Mouse (Mus musculus) stomach, postnatal 0 days (tissue): ENCODE measurements around the gene Ptprh.

Experiments used
- CTCF ChIP-seq: IDR thresholded peaks from 2 replicates; pipeline ENCODE4 v1.5.1; 2016; ENCODE audit warnings: antibody characterized with exemption, low read depth, mild to moderate bottlenecking, moderate library complexity
- EP300 ChIP-seq: optimal IDR thresholded peaks from 2 replicates; pipeline ENCODE3; 2016; ENCODE audit warnings: antibody characterized with exemption

- TF ChIP-seq CTCF = no peak
- no peak for TF ChIP-seq EP300
Observed at GRCm38 (mm10) chr7:4536369-4536768, 67.5 kb downstream of the Ptprh start.
